Mouse (Mus musculus): ENCODE data around the gene Tcte2.

DNA sequence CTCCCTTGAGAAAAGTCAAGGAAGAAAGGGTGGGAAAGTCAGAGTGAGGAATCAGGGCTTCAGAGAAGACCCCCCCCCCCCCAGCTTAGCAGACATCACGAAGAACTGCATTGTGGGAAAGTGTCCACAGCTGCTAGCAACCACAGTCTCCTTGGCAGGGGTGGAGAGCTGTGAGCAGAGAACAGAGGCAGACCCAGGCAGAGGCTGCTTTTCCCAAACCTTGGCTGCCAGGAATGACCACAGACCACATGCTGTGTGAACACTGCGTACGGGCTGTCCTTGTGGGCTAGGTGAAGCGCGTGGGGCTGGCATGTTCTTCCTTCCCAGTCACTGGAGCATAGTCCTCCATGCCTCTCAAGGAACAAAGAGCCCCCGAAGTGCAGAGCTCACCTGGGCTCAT, 81.9 kb downstream of the Tcte2 start:
- no peak for TF ChIP-seq CTCF (IDR thresholded peaks at IDR 0.05; ENCODE audit: borderline replicate concordance, control insufficient read depth, extremely low read depth, insufficient read depth, low read length, poor library complexity)
- no peak for TF ChIP-seq POLR2A (IDR thresholded peaks at IDR 0.05; ENCODE audit: control insufficient read depth, extremely low read depth, insufficient read depth, low read length, poor library complexity)
